Mouse (Mus musculus) liver, embryonic 14.5 days (tissue): Measurements from ENCODE around the gene Rab3il1.

Experiments used
- CTCF ChIP-seq: IDR thresholded peaks from 2 replicates; pipeline ENCODE4 v1.5.1; 2016; ENCODE audit warnings: antibody characterized with exemption, low read depth, control low read depth
- EP300 ChIP-seq: IDR thresholded peaks from 2 replicates; pipeline ENCODE4 v1.6.1; 2016; ENCODE audit warnings: antibody characterized with exemption, low read depth

DNA sequence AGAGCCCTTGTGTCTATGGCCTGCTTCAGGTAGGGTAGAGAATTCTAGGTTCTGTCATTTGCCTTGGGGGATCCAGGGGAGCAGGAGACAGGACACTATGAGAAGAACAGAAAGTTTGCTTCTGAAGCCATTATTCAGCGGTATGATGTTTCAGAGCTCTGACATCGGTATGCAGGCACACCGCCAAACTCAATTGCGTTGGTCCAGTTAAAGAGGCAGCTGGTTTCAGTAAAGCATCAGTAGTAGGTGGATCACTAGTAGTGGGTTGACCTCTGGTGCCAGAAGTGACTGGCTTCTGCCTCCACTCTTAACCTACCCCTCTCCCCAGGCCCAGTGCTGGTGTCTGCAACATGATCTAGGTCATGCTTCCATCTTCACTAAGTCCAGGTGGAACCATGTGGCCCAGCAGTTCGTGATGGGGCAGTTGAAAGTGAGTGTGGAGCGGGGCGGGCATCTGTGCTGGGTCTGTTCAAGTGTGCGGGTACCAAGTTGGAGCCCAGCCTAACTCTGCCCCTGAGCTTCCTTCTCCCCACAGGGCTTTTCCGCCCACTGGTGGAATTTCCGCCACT, 52.3 kb downstream of the Rab3il1 start:
- no peak for TF ChIP-seq CTCF
- no peak for TF ChIP-seq EP300
